Mouse (Mus musculus): Measurements from ENCODE around the gene Gm21974. TPM values are rescaled to one million over a fixed set of nuclear protein-coding genes. Genes with fewer than 3 reads are reported as not detected.
"Not testable (repeated sequence)": the region's sequence is repeated elsewhere in the genome, so short reads cannot be mapped to it uniquely, and the experiment has no call there.

Gm21974 gene
- polyA plus RNA-seq (2012; rRNA removed), result not detected in 2 replicates

- no peak for DNase-seq (ENCODE audit: low read depth)
Measured at GRCm38 (mm10) chr7:127895442-127895841, at the start of gene Gm21974, which contains the start of gene Vkorc1. Gm21974 (minus strand) TSS chr7:127895454. Vkorc1 (minus strand) TSS chr7:127895617.

DNA sequence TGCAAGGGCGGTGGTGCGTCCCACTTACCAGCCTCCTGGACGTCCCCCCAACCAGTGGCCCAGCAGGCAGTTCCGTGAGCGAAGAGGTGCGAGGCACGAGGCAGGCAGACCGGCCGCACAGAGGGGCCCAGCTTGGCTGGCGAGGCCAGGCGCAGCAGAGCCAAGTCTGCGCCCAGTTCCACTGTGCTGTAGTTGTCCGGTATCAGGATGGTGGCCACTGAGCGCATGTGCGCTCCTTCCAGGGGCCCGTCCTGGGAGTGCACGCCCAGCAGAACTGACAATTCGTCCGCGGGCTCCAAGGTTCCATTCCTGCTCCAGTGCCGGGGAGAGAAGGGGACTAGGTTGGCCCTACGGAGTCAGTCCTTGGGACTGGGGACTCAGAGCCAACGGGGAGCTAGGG is 49.4 kb upstream of the Gm21974 start:
- no peak for DNase-seq (ENCODE audit: low read depth)

DNA sequence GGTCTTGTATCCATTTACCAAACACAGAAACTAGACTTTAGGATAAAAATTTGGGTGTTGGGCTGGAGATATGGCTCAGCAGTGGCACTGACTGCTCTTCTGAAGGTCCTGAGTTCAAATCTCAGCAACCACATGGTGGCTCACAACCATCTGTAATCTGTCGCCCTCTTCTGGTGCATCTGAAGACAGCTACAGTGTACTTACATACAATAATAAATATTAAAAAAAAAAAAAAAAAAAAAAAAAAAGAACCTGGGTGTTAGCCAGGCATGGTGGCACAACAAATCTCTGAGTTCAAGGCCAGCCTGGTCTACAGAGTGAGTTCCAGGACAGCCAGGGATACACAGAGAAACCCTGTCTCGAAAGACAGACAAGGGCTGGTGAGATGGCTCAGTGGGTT is 46.8 kb upstream of the Gm21974 start:
- not testable (repeated sequence) for DNase-seq (ENCODE audit: low read depth)

DNA sequence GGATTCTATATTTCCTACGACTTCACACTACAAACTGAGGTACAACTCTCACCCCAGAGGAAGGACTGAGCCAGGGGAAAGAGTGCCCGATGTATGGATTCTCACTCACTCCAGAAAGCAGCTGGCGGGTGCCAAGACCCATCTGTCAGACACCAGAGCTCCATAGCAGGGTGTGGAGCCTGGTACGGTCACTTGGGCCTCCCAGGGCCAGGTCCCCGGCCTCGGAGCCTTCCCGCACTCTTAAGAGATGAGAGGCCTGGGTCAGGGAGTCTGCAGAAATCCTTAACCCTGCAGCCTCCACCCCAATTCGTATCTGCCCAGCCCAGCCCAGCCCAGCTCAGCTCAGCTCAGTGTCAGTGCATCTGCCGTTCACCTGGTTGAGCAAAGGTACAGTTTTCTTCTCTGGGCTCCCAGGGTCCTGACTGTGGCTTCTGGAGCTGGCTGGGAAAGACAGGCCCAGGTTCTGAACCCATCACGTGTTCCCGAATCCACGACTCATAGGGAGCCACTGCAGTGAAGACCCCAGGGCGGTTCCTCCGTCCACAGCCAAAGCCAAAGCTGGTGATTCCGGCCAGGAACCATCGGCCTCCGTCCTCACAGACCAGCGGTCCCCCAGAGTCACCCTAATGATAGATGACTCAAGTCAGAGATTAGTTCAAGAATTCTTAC is 41.1 kb upstream of the Gm21974 start:
- no peak for DNase-seq (ENCODE audit: low read depth)

- DNase-seq (ENCODE audit: low read depth), result no peak
Measured at GRCm38 (mm10) chr7:127935748-127936159, 40.5 kb upstream of the Gm21974 start.

GRCm38 (mm10) chr7:127935028-127935722 is 39.9 kb upstream of the Gm21974 start:
- no peak for DNase-seq (ENCODE audit: low read depth)

DNA sequence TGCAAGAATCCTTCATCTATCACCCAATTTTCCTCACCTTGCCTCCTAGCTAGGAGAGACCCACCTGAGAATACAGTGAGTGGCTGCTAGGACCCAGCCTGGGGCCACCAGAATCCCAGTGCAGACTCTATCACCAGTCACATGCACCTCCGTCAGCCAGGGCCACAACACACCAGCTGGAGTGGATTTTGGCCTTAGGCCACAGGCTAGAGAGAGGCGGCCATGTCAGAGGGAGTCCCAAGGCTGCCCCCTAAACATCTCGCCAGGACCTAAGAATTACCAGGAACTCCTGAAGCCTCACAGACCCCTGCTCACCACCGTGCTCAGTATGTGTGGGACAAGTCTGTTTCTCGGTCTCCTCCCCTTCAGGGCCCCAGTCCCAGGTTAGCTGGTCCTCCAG is 38.8 kb upstream of the Gm21974 start:
- no peak for DNase-seq (ENCODE audit: low read depth)

DNA sequence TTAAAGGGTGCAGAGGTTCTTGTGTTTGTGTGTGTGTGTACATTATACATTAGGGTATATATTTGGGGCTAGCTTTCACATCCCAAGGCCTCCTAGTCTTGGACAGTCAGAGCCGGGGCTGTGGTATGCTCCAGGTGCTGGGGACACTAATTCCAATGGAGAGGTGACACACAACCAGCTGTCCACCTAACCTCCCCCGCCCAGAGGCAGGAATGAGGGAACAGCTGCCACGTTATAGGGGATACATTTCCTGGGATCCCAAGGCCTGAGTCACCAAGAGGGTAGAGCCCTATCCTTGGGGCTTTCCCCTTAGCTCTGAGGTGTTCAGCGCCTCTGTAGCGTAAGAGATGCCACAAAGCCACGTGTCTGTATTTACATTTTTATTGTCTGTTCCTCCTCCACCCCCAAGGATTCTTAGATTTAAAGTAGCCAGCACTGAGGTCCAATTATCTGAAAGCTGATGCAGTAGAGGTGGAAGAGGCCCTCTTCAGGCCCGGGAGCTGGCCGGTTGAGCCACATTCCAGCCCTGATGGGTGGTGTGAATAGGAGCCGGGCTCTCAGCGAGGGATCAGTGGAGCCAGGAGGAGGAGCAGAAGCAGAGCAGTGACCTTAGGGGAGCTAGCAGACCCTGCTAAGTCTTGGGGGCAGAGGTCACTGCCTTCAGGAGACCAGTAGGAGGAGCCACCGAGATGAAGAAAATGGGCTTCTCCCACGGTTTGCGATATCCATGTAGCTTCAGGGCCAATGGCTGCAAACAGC is 37.2 kb upstream of the Gm21974 start:
- DNase-seq (ENCODE audit: low read depth), result no peak

DNA sequence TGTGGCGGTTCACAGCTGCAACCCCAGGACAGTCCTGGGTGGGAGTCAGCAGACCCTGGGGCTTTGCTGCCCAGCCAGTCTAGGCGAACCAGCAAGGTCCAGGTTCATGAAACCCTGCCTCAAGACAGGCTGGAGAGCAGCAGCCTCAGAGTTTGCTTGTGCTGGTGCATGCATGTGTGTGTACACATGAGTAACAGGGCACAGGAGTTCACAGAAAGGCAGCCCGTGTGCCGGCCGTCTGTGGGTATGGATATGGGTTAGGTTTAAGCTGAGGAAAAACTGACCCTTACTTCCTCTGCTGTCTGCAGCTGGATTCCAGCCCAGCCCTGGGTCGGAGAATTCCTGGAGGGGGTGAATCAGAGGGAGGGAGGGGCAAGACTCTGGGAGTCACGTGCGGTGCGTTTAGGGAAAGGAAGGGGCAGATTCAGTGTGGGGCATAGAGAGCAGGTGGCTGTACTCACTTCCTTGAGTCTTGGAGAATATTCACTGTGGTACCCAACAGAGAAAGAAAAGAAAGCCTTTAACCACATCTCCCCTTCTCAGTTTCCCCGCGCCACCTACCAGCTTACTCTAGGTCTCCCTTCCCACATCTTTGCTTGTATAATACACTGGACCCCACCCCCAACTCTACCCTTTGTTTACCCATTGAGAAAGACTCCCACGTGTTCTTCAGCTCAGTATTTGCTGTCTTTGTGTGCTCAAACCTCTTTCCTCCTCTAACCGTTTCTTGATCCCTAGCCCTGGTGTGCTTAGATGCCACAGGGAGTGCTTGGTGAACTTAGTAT is 36.3 kb upstream of the Gm21974 start:
- DNase-seq (ENCODE audit: low read depth), result no peak

DNA sequence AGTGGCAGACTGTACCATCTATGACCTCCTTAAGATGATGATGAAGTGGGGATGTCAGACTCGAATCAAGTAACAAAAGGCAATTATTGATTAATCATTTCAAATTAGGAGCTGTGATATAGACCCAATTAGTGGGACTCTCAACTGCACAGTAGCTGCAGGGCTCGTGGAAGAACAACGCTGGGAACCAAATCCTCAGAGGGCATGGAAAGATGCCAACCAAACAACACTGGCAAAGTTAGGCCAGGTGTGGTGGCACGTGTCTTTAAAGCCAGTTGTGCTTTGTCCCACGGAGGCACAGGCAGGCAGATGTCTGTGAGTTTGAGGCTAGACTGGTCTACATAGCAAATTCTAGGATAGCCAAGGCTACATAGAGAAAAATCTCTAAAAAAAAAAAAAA is 35.4 kb upstream of the Gm21974 start:
- no peak for DNase-seq (ENCODE audit: low read depth)

DNA sequence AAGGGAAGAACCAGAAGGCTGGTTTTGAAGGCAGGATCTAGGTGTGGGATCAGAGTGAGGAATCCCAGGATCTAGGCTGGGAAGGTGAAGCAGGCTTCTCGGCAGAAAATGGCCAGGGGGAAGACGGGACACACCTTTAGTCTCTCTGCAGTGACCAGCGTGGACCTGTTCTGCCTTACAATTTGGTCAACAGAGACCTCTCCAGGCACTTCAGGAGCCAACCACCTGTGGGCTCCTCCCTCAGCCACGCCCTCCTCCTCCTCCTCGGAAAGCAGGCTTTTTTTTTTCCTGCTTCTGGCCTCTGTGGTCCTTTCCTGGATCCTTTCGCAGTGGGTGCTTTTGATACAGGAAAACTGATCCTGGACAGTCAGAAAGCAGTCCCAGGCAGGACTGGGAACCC is 34.7 kb upstream of the Gm21974 start, which contains the start of gene Prss8:
Gene Prss8 (minus strand): TSS at position 182 of the 400 bp plus-strand sequence.
- DNase-seq (ENCODE audit: low read depth), result no peak

- no peak for DNase-seq (ENCODE audit: low read depth)
Measured at GRCm38 (mm10) chr7:127928596-127928995, 33.3 kb upstream of the Gm21974 start.

DNA sequence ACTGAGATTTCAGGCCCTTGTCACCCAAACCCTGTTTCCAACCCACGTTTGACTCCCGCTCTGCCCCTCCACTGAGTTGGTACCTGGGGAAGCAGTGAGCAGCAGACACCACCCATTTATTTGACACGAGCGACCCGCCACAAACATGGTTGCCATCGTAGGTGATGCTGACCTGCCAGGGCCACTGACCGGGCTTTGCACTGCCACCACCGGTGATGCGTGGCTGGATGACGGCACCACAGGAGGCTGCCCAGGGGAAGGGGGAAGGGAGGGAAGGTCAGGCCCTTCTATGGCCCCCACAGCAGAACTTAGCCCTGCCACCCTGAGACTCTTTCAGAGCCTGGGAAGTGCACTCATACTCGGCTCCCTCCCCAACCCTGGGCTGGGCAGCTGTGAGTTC is 32.5 kb upstream of the Gm21974 start:
- DNase-seq (ENCODE audit: low read depth), result no peak

DNA sequence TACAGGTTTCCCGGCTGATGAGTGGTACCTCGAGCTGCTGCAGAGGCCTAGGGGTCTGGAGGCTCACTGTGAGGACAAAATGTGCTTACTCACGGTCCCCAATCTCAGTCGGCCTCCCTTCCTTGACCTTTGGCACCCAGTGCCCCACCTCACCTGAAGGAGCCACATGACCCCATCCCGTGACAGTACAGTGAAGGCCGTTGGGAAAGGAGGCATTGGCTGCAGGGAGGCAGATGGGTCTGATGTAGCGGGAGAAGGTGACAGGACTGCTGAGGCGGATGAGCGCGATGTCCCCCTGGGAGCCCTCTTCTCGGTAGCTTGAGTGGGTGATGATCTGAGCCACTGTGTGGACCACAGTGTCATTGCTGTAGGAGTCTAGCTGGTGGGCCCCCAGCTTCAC is 31.6 kb upstream of the Gm21974 start:
- DNase-seq (ENCODE audit: low read depth), result no peak

DNA sequence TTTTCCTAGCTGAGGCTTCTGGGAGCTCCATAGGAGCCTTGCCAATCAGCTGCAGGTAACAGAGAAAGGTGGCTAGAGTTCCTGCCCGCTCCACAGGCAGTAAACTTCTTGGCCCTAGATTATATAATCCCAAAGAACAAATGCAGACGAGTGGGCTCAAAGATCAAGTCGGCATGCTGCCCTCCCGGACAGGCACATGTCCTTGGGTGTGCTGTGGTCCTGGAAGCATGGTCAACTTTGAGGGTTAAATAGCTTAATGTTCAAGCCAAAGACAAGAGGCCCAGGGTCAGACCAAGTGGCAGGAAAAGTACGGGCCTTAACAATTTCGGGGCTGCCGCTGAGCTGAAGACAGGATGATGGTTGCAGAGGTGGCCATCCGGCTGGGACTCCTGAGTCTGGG is 30.8 kb upstream of the Gm21974 start:
- DNase-seq (ENCODE audit: low read depth), result no peak

DNA sequence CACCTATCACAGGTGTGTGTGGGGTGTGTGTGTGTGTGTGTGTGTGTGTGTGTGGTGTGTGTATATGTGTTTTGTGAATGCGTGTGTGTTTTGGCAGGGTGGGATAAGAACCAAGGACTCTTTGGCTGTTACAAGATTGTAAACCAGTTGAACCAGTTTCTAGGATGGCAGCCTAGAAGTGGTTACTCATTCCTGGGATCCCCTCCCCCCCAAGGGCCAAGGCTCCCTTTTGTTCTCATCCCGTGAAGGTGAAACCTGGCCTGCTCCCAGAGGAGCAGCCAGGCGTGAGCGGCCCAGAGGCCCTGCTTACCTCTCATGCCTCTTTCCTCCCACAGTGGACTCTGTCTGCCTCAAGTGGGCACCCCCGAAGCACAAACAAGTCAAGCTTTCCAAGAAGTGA is 30.0 kb upstream of the Gm21974 start:
- DNase-seq (ENCODE audit: low read depth), result peak; percentile 96

GRCm38 (mm10) chr7:127923714-127924113 is 28.5 kb upstream of the Gm21974 start:
- DNase-seq (ENCODE audit: low read depth), result no peak

- no peak for DNase-seq (ENCODE audit: low read depth)
Measured at GRCm38 (mm10) chr7:127922451-127923275, 27.4 kb upstream of the Gm21974 start.

DNA sequence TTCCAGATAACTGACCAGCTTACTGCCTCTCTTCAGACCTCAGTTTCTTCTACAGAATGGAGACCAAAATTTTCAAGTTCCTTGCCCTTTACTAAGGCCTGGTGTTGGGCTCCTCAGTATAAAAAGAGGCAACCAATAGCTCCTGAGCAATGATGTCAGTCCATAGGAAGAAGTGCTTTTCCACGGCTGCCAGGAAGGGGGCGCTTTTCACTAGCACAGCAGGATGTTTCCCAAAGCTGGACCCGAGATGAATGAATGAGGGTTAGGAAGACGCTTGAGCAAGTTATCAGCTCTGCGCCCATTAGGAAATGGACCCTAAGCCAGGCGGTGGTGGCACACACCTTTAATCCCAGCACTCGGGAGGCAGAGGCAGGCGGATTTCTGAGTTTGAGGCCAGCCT is 26.3 kb upstream of the Gm21974 start:
- no peak for DNase-seq (ENCODE audit: low read depth)

- DNase-seq (ENCODE audit: low read depth), result no peak
Measured at GRCm38 (mm10) chr7:127919290-127919689, 24.0 kb upstream of the Gm21974 start.

- no peak for DNase-seq (ENCODE audit: low read depth)
Measured at GRCm38 (mm10) chr7:127918203-127918602, 22.9 kb upstream of the Gm21974 start.
